Mouse (Mus musculus) liver (tissue): Measurements from ENCODE around the gene Terb2.
A peak's percentile ranks its signal among the peaks of the same experiment; 100 is the strongest.

Source experiments
- DNase-seq: peaks from one replicate; pipeline ENCODE4 v3.0.0-alpha.2; 2020; ENCODE audit warnings: mixed read lengths

The Terb2 gene

GRCm38 (mm10) chr2:122234611-122235288 lies 48.7 kb downstream of the Terb2 start, which contains the start of gene Sord:
Gene Sord, plus strand, starts transcription at chr2:122234749.
- DNase-seq = peak; percentile 91

GRCm38 (mm10) chr2:122235425-122235824 lies 49.4 kb downstream of the Terb2 start:
- peak; percentile 30 for DNase-seq

- DNase-seq = no peak
These were observed 50.2 kb downstream of the Terb2 start for GRCm38 (mm10) chr2:122236321-122236720.

GRCm38 (mm10) chr2:122237891-122238470 lies 51.9 kb downstream of the Terb2 start:
- no peak for DNase-seq

GRCm38 (mm10) chr2:122240735-122241134 lies 54.7 kb downstream of the Terb2 start:
- DNase-seq = no peak

- no peak for DNase-seq
These were observed 55.2 kb downstream of the Terb2 start for GRCm38 (mm10) chr2:122241226-122241625.

GRCm38 (mm10) chr2:122241935-122242334 lies 55.9 kb downstream of the Terb2 start:
- peak; percentile 20 for DNase-seq

- peak; percentile 70 for DNase-seq
These were observed 57.6 kb downstream of the Terb2 start for GRCm38 (mm10) chr2:122243671-122244131.

GRCm38 (mm10) chr2:122247786-122248185 lies 61.7 kb downstream of the Terb2 start:
- no peak for DNase-seq

GRCm38 (mm10) chr2:122255997-122256396 lies 69.9 kb downstream of the Terb2 start:
- DNase-seq = no peak
